In the genomic region with DNA sequence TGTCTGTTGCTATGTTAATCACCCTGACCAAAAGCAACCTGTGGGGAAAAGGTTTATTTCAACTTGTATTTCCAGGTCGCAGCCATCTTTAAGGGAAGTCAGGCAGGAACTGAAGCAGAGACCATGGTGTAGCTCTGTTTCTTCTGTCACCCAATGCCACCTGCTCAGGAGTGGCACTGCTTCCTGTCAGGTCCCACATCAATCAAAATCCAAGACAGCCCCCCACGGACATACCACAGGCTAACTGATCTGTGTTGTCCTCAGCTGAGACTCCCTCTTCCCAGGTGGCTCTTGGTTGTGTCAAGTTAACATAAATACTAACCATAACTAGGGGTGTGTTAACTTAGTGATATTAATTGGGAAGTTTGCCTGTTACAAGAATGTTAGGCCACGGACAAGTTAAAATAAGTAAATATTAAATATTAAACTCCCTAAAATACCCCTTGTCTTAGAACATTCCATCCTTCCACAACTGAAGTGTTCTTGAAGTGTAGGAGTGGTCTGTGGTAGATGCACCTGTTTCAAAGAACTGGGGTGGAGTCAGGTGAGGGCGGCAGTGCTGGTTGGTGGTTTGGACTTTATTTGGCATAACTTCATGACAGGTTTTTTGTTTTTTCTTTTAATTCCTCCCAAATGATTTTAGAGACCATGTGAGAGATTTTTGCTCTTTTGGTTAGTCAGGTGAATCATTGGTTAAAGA, we compare ENCODE assay signal across 9 mouse cellular contexts. TPM values are rescaled to one million over a fixed set of nuclear protein-coding genes. Genes with fewer than 3 reads are reported as not detected.
DNase-seq lines count a peak whose midpoint lies in the region; ATAC-seq and TF ChIP-seq lines count a peak whose summit lies in the region.
"Had no signal": no experiment of that assay in that cellular context is flagged by ENCODE, and none has a peak within 500 bp of the region (broad histone marks: within the 10 kb centered on the region; RNA-seq: fewer than 3 reads in every experiment).

No protein-coding gene starts in this region.

- TF ChIP-seq EP300 in liver, embryonic 14.5 days (IDR thresholded peaks at IDR 0.05; ENCODE audit: low read depth) = no peak

- H3K4me2 ChIP-seq in kidney, postnatal 0 days (ENCODE audit: low read length) = peak overlapping the region; percentile 61; the same call in 1 of the 2 replicates
- peak overlapping the region; percentile 84 for H3K4me2 ChIP-seq in embryonic facial prominence, embryonic 15.5 days (replicated peaks)
- peak overlapping the region; percentile 96 for H3K4me2 ChIP-seq in liver, embryonic 14.5 days (ENCODE audit: low read depth)

- H3K27me3 ChIP-seq in kidney, postnatal 0 days (ENCODE audit: insufficient read depth, low read length) = no peaks in the 10 kb centered on the region
- H3K27me3 ChIP-seq in embryonic facial prominence, embryonic 15.5 days = peaks cover 10% of the 10 kb centered on the region; the same call in 1 of the 2 replicates
- no peaks in the 10 kb centered on the region for H3K27me3 ChIP-seq in liver, embryonic 14.5 days (ENCODE audit: control insufficient read depth, insufficient read depth, low read length)
- H3K27me3 ChIP-seq in thymus, adult 2 months (ENCODE audit: control insufficient read depth, insufficient read depth, low read length) = no peaks in the 10 kb centered on the region

- WGBS in kidney, postnatal 0 days = 80% methylated on average over 4 of the region's 4 CpGs
- 87% methylated on average over 4 of the region's 4 CpGs for WGBS in embryonic facial prominence, embryonic 15.5 days
- WGBS in liver, embryonic 14.5 days (ENCODE audit: insufficient replicate concordance) = 57% methylated on average over 4 of the region's 4 CpGs
- 17% methylated on average over 4 of the region's 4 CpGs for WGBS in thymus, adult 2 months

- DNase-seq in kidney, postnatal 0 days (ENCODE audit: low spot score) = no peak
- DNase-seq in kidney, postnatal 36 days = no peak
- no peak for DNase-seq in liver, embryonic 14.5 days (ENCODE audit: low read depth in 3 of 3, low spot score in 3 of 3)
- peak; percentile 34 for DNase-seq in thymus, adult 2 months
- DNase-seq in left cerebral cortex, adult 18-20 months (ENCODE audit: low spot score in 2 of 2) = no peak
- DNase-seq: cerebellum, adult 18-20 months; gastrocnemius, postnatal 25 days had no signal

- H3K9me3 ChIP-seq in kidney, postnatal 0 days (replicated peaks; ENCODE audit: low read length) = no peaks in the 10 kb centered on the region
- no peaks in the 10 kb centered on the region for H3K9me3 ChIP-seq in embryonic facial prominence, embryonic 15.5 days (replicated peaks)
- no peaks in the 10 kb centered on the region for H3K9me3 ChIP-seq in liver, embryonic 14.5 days (ENCODE audit: control insufficient read depth, low read length)

- no peak for TF ChIP-seq POLR2A in thymus, adult 2 months (IDR thresholded peaks at IDR 0.05; ENCODE audit: control insufficient read depth, extremely low read depth, insufficient read depth, low read length, poor library complexity)

- peaks cover 5% of the 10 kb centered on the region; the same call in 1 of the 2 replicates for H3K4me1 ChIP-seq in kidney, postnatal 0 days (replicated peaks; ENCODE audit: insufficient read depth, low read length)
- H3K4me1 ChIP-seq in embryonic facial prominence, embryonic 15.5 days = peaks cover 24% of the 10 kb centered on the region
- peaks cover 15 to 20% of the 10 kb centered on the region in 2 experiments for H3K4me1 ChIP-seq in liver, embryonic 14.5 days (replicated peaks; ENCODE audit: control insufficient read depth in 2 of 2, insufficient read depth in 2 of 2, low read length in 1 of 2)
- H3K4me1 ChIP-seq in thymus, adult 2 months (replicated peaks; ENCODE audit: control insufficient read depth, insufficient read depth, low read length) = peaks cover 34% of the 10 kb centered on the region

- no peak overlapping the region for H3K27ac ChIP-seq in kidney, postnatal 0 days
- 0 out of 2 replicates have a peak overlapping the region, but pooled peaks have one; percentile 44 for H3K27ac ChIP-seq in embryonic facial prominence, embryonic 15.5 days (replicated peaks)
- H3K27ac ChIP-seq in liver, embryonic 14.5 days = no peak overlapping the region
- no peak overlapping the region for H3K27ac ChIP-seq in thymus, adult 2 months (ENCODE audit: control insufficient read depth, insufficient read depth, low read length)

- no peak overlapping the region for H3K9ac ChIP-seq in kidney, postnatal 0 days (ENCODE audit: low read depth, low read length)
- H3K9ac ChIP-seq in embryonic facial prominence, embryonic 15.5 days = no peak overlapping the region
- no peak overlapping the region for H3K9ac ChIP-seq in liver, embryonic 14.5 days (replicated peaks)

- H3K4me3 ChIP-seq in kidney, postnatal 0 days (replicated peaks; ENCODE audit: low read depth, low read length) = no peak overlapping the region
- H3K4me3 ChIP-seq in embryonic facial prominence, embryonic 15.5 days (replicated peaks) = peak overlapping the region; percentile 94; the same call in 1 of the 2 replicates
- peak overlapping the region; percentile 82 to 91; a peak in 3 of 4 replicates for H3K4me3 ChIP-seq in liver, embryonic 14.5 days (ENCODE audit: insufficient read depth in 1 of 2, low read depth in 2 of 2, low read length in 2 of 2)
- H3K4me3 ChIP-seq in thymus, adult 2 months (ENCODE audit: control insufficient read depth, insufficient read depth, low read length) = no peak overlapping the region

- TF ChIP-seq CTCF in kidney, postnatal 0 days (IDR thresholded peaks at IDR 0.05; ENCODE audit: low read depth) = no peak
- no peak for TF ChIP-seq CTCF in liver, embryonic 14.5 days (IDR thresholded peaks at IDR 0.05; ENCODE audit: low read depth)
- no peak for TF ChIP-seq CTCF in thymus, adult 2 months (IDR thresholded peaks at IDR 0.05; ENCODE audit: borderline replicate concordance, control insufficient read depth, extremely low read depth, insufficient read depth, low read length, poor library complexity)

- H3K36me3 ChIP-seq in kidney, postnatal 0 days (ENCODE audit: insufficient read depth, low read length) = 0 out of 2 replicates have a peak, but pooled peaks cover 15% of the 10 kb centered on the region
- peaks cover 19% of the 10 kb centered on the region for H3K36me3 ChIP-seq in embryonic facial prominence, embryonic 15.5 days
- H3K36me3 ChIP-seq in liver, embryonic 14.5 days (replicated peaks; ENCODE audit: control insufficient read depth, insufficient read depth, low read depth) = no peaks in the 10 kb centered on the region; the same call in 1 of the 2 replicates
- peaks cover 10% of the 10 kb centered on the region for H3K36me3 ChIP-seq in thymus, adult 2 months (ENCODE audit: control insufficient read depth, insufficient read depth, low read length)

- no peak for ATAC-seq in kidney, postnatal 0 days (replicated peaks; ENCODE audit: low FRiP score, low read depth)
- ATAC-seq in embryonic facial prominence, embryonic 15.5 days (ENCODE audit: insufficient number of reproducible peaks, low FRiP score, low TSS enrichment, low read depth) = no peak
- no peak for ATAC-seq in liver, embryonic 14.5 days (ENCODE audit: insufficient read depth)
- no peak for ATAC-seq in monocyte, adult 5-6 weeks (replicated peaks; ENCODE audit: insufficient number of reproducible peaks, low FRiP score, low TSS enrichment, poor library complexity, severe bottlenecking)

RNA-seq across cellular contexts. Expression of a gene that starts 1.6 kb away (rescaled TPM):
- polyA plus RNA-seq in kidney, postnatal 0 days (2015; fragmentation: Nextera tagmentation; extraction: Ambion mirVana) = 111 and 115 TPM in 2 replicates
- polyA plus RNA-seq in embryonic facial prominence, embryonic 15.5 days (2015; fragmentation: Nextera tagmentation; extraction: Ambion mirVana) = 120 and 132 TPM in 2 replicates
- polyA plus RNA-seq in liver, embryonic 14.5 days (2012; rRNA removed) = 26.9 and 29.8 TPM in 2 replicates
- 31.9 and 33.0 TPM in 2 replicates for polyA plus RNA-seq in liver, embryonic 14.5 days (2014; fragmentation: Nextera tagmentation; extraction: Ambion mirVana)
- polyA plus RNA-seq in thymus, adult 2 months (2012; rRNA removed) = 162 and 168 TPM in 2 replicates
- total RNA-seq in left cerebral cortex, adult 18-20 months (2021) = 10 to 100 TPM; 54.2 to 55.2 TPM
- total RNA-seq in monocyte, adult 5-6 weeks (2017) = 27.9 to 51.1 TPM (median 46.4 TPM) in 3 replicates

RNA-seq across cellular contexts. Expression of a gene that starts 20.4 kb away (rescaled TPM):
- 44.3 and 48.0 TPM in 2 replicates for polyA plus RNA-seq in kidney, postnatal 0 days (2015; fragmentation: Nextera tagmentation; extraction: Ambion mirVana)
- 2.0 and 2.1 TPM in 2 replicates for polyA plus RNA-seq in embryonic facial prominence, embryonic 15.5 days (2015; fragmentation: Nextera tagmentation; extraction: Ambion mirVana)
- polyA plus RNA-seq in liver, embryonic 14.5 days (2012; rRNA removed) = 2.7 and 2.8 TPM in 2 replicates
- polyA plus RNA-seq in liver, embryonic 14.5 days (2014; fragmentation: Nextera tagmentation; extraction: Ambion mirVana) = 2.9 and 3.1 TPM in 2 replicates
- polyA plus RNA-seq in thymus, adult 2 months (2012; rRNA removed) = 9.6 and 15.0 TPM in 2 replicates
- under 1 TPM; 0.40 to 0.44 TPM for total RNA-seq in left cerebral cortex, adult 18-20 months (2021)
- total RNA-seq in monocyte, adult 5-6 weeks (2017) = 11.7 to 33.0 TPM (median 18.9 TPM) in 3 replicates

RNA-seq across cellular contexts. Expression of a gene that starts 51.6 kb away (rescaled TPM):
- polyA plus RNA-seq in kidney, postnatal 0 days (2015; fragmentation: Nextera tagmentation; extraction: Ambion mirVana) = 16.7 and 17.0 TPM in 2 replicates
- 28.7 and 31.4 TPM in 2 replicates for polyA plus RNA-seq in embryonic facial prominence, embryonic 15.5 days (2015; fragmentation: Nextera tagmentation; extraction: Ambion mirVana)
- 18.2 and 18.8 TPM in 2 replicates for polyA plus RNA-seq in liver, embryonic 14.5 days (2012; rRNA removed)
- 15.4 and 15.5 TPM in 2 replicates for polyA plus RNA-seq in liver, embryonic 14.5 days (2014; fragmentation: Nextera tagmentation; extraction: Ambion mirVana)
- 84.8 and 90.5 TPM in 2 replicates for polyA plus RNA-seq in thymus, adult 2 months (2012; rRNA removed)
- total RNA-seq in left cerebral cortex, adult 18-20 months (2021) = 10 to 100 TPM; 19.9 to 21.5 TPM
- 18.3 to 33.8 TPM (median 30.6 TPM) in 3 replicates for total RNA-seq in monocyte, adult 5-6 weeks (2017)

RNA-seq across cellular contexts. Expression of a gene that starts 56.4 kb away (rescaled TPM):
- polyA plus RNA-seq in kidney, postnatal 0 days (2015; fragmentation: Nextera tagmentation; extraction: Ambion mirVana) = 36.3 and 36.9 TPM in 2 replicates
- polyA plus RNA-seq in embryonic facial prominence, embryonic 15.5 days (2015; fragmentation: Nextera tagmentation; extraction: Ambion mirVana) = 36.3 and 49.5 TPM in 2 replicates
- 9.3 and 15.6 TPM in 2 replicates for polyA plus RNA-seq in liver, embryonic 14.5 days (2012; rRNA removed)
- 13.2 and 14.2 TPM in 2 replicates for polyA plus RNA-seq in liver, embryonic 14.5 days (2014; fragmentation: Nextera tagmentation; extraction: Ambion mirVana)
- polyA plus RNA-seq in thymus, adult 2 months (2012; rRNA removed) = 46.3 and 47.2 TPM in 2 replicates
- 10 to 100 TPM; 55.5 to 63.1 TPM for total RNA-seq in left cerebral cortex, adult 18-20 months (2021)
- total RNA-seq in monocyte, adult 5-6 weeks (2017) = 69.1 to 75.3 TPM (median 75.0 TPM) in 3 replicates

Comparison
In these comparisons a context has a peak if more than half of its experiments do, and no peak if none do; other contexts are left out.
1. H3K4me3 ChIP-seq: peak in embryonic facial prominence, embryonic 15.5 days (single experiment) and liver, embryonic 14.5 days (2 of 2); none in kidney, postnatal 0 days (single experiment) and thymus, adult 2 months (single experiment).
2. Peak in every context shown above with its lines, with median percentiles within 50 percentile points of each other: H3K4me2 ChIP-seq.